Mouse (Mus musculus): ENCODE measurements around the gene Trmt1l.
"Not testable (repeated sequence)": the region's sequence is repeated elsewhere in the genome, so short reads cannot be mapped to it uniquely, and the experiment has no call there.

Gene Trmt1l

GRCm38 (mm10) chr1:151428263-151429221, at the start of gene Trmt1l, which contains the start of gene Swt1:
TSS of gene Trmt1l (plus strand) at chr1:151428542.
TSS of gene Swt1 (minus strand) at chr1:151428455.
- peak; percentile 94 for DNase-seq (ENCODE audit: extremely low read depth, low read depth, low spot score)

GRCm38 (mm10) chr1:151390029-151390428, 38.3 kb upstream of the Trmt1l start:
- no peak for DNase-seq (ENCODE audit: extremely low read depth, low read depth, low spot score)

DNA sequence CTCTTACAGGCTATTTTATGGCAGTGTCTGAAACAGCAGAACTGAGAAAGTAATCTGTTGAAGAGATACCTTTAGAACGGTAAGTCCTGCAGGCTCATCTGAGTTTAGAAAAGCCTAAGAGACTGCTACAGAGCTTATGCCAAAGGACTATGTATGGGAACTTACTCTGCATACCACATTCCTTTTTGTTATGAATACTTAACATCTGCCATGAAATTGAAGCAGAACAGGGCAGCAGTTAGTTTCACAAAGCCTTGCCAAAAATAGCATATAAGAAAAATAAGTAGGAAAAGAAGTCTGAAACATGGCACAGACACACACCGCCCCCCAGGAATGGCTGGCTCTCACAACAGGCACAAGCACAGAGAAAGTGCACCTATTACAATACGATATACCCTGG, 18.5 kb upstream of the Trmt1l start:
- no peak for DNase-seq (ENCODE audit: extremely low read depth, low read depth, low spot score)

- no peak for DNase-seq (ENCODE audit: extremely low read depth, low read depth, low spot score)
These were observed 6.2 kb upstream of the Trmt1l start for GRCm38 (mm10) chr1:151422178-151422577.

DNA sequence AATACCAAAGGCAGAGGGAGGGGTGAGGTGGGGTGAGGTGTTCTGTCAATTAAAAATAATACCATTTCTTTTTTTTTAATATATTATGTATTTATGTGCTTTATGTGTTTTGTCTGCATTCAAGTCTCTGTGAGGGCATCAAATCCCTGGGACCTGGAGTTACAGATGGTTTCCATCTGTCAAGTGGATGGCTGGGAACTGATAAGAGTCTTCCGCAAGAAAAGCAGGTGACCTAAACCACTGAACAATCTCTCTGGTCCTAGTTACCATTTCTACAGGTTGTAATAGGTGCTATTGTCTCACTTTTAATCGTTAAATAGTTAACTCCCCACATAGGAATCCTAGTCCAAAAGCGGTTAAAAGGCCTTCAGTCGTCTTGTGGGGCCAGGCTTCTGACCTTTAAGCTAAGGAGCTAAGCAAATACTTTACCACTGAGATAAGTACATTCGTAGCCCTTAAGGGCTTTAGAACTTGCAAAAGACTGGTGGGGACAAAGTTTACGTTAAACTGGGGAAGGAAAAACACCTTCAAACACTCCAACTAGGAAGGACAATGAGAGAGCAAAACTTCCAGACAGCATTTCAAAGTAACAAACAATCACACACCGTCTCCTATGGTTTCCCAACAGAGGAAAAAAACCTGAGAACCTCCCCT, 1.3 kb upstream of the Trmt1l start:
- DNase-seq (ENCODE audit: extremely low read depth, low read depth, low spot score): no peak

GRCm38 (mm10) chr1:151427888-151428262, 467 bp upstream of the Trmt1l start:
- no peak for DNase-seq (ENCODE audit: extremely low read depth, low read depth, low spot score)

- no peak for DNase-seq (ENCODE audit: extremely low read depth, low read depth, low spot score)
These were observed 974 bp downstream of the Trmt1l start for GRCm38 (mm10) chr1:151429316-151429715.

GRCm38 (mm10) chr1:151435431-151435830, 7.1 kb downstream of the Trmt1l start:
- DNase-seq (ENCODE audit: extremely low read depth, low read depth, low spot score): no peak

GRCm38 (mm10) chr1:151449866-151450265, 21.5 kb downstream of the Trmt1l start:
- DNase-seq (ENCODE audit: extremely low read depth, low read depth, low spot score): no peak

GRCm38 (mm10) chr1:151450851-151451250, 22.5 kb downstream of the Trmt1l start:
- DNase-seq (ENCODE audit: extremely low read depth, low read depth, low spot score): no peak

GRCm38 (mm10) chr1:151451946-151452345, 23.6 kb downstream of the Trmt1l start:
- no peak for DNase-seq (ENCODE audit: extremely low read depth, low read depth, low spot score)

DNA sequence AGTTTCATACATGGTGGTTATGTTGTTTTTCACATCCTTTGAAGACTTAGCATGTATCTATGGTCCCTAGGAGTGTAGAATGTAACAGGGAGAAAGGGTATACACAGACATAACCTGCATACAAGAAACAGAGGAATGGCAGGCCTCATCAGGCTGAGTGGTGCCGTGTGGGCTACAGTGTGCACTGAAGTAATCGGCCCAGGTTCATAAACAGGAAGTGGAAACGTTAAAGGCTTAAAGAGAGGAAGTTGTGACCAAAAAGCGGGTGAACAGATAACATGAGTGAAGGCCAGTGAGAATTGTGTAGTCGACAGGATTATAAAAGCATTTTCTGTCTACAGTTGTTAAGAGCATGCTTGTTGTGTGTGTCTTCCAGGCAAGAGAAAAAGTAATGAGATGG, 28.7 kb downstream of the Trmt1l start:
- DNase-seq (ENCODE audit: extremely low read depth, low read depth, low spot score): no peak

GRCm38 (mm10) chr1:151461265-151461664, 32.9 kb downstream of the Trmt1l start:
- no peak for DNase-seq (ENCODE audit: extremely low read depth, low read depth, low spot score)

- DNase-seq (ENCODE audit: extremely low read depth, low read depth, low spot score): no peak
These were observed 36.6 kb downstream of the Trmt1l start for GRCm38 (mm10) chr1:151464914-151465313.

GRCm38 (mm10) chr1:151466571-151466970, 38.2 kb downstream of the Trmt1l start:
- DNase-seq (ENCODE audit: extremely low read depth, low read depth, low spot score): no peak

GRCm38 (mm10) chr1:151471429-151471828, 43.1 kb downstream of the Trmt1l start:
- no peak for DNase-seq (ENCODE audit: extremely low read depth, low read depth, low spot score)

- DNase-seq (ENCODE audit: extremely low read depth, low read depth, low spot score): not testable (repeated sequence)
These were observed 44.0 kb downstream of the Trmt1l start for GRCm38 (mm10) chr1:151472386-151472785.

DNA sequence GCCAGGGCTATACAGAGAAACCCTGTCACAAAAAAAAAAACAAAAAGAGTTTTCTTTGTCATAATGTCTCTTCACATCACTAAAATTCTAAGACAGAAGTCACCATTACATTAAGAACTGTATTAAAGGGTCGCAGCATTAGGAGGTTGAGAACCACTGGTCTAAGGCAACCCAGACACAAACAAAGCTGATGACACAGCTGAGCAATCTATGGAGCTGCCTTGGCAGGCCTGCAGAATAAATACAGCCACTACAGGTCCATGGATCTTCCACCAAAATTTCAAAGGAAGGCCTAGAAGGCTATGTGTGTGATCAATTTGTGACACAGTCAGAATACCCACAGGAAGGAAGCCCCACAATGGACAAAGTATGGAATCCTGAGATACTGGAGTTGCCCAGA, 54.2 kb downstream of the Trmt1l start:
- no peak for DNase-seq (ENCODE audit: extremely low read depth, low read depth, low spot score)

- DNase-seq (ENCODE audit: extremely low read depth, low read depth, low spot score): no peak
These were observed 55.2 kb downstream of the Trmt1l start for GRCm38 (mm10) chr1:151483568-151483967.

DNA sequence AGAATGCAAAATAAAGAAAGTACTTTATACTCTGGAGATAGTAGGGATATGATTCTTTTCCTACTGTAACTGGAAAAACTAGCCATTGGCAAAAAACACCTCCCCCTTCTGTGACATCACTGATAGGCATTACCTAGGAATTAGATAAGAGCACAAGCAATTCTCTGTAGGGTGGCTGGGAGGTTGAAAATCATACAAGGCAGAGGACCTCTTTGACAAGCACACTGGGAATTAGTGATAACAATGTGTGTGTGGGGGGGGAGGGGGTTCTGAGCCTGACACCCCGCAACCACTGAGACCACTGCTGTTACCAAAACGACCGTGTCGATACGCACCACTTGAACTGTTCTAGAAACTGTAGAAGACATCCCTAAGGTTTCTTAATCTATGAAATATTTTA, 56.4 kb downstream of the Trmt1l start:
- no peak for DNase-seq (ENCODE audit: extremely low read depth, low read depth, low spot score)

GRCm38 (mm10) chr1:151489806-151490205, 61.5 kb downstream of the Trmt1l start:
- DNase-seq (ENCODE audit: extremely low read depth, low read depth, low spot score): no peak

DNA sequence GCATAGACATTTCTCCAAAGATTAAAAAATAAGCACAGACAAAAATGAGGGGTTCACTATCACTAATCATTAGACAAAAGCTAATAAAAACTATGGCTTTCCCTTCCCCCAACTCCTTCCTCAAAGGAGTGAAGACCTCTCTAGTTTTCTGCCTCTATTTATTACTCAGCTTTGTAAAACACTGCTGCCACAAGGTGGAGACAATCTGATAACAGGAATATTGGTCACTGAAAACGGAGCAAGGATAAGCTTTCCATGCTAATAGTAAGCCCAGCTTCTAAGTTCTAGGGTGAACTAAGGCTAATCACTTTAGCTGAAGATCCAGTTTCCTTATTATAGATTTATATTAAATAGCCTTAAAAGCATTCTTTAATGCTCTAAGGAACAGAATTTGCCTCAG, 64.1 kb downstream of the Trmt1l start:
- DNase-seq (ENCODE audit: extremely low read depth, low read depth, low spot score): no peak
